Mouse (Mus musculus) adrenal gland, adult 8-10 months (tissue): ENCODE measurements at regions not wholly inside any gene's neighbourhood (a gene's known extent, or its start where the extent isn't known, plus 50 kb on each side); places are given as distances from the start of the nearest gene placed in this dataset.

Experiments
- DNase-seq: peaks from one replicate; pipeline ENCODE4 v3.0.0; 2022

DNA sequence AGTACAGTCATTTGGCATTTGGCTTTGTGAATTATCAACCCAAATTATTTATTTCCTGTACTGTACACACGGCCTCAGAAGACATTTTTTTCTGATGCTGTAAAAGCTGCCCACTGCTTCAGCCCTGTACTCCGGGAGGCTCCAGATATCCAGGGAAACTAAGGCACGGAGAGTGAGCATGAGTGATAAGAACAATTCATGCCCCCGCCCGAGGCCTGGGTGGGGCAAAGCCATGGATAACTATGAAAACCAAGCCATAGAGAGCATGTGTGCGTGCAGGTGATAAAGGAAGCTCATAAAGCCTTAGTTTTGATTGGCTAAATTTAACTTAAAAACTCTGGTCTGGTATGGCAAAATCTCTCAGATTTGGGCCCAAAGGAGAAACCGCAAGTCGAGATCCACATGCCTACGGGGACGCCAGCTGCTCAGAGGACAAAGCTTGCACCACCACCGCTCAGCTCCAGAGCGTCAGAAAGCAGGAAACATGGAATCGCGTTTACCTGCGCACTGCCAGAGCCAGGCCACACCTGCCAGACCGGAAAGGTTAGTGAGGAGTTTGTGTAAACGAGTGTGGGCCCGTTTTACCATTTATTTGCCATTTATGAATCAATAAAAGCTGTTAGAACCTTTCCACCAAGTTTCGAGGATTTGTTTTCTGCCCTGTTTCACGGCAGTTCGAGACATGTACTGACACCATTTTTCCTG is 390.9 kb downstream of the Rnd3 start:
- DNase-seq, result no peak

DNA sequence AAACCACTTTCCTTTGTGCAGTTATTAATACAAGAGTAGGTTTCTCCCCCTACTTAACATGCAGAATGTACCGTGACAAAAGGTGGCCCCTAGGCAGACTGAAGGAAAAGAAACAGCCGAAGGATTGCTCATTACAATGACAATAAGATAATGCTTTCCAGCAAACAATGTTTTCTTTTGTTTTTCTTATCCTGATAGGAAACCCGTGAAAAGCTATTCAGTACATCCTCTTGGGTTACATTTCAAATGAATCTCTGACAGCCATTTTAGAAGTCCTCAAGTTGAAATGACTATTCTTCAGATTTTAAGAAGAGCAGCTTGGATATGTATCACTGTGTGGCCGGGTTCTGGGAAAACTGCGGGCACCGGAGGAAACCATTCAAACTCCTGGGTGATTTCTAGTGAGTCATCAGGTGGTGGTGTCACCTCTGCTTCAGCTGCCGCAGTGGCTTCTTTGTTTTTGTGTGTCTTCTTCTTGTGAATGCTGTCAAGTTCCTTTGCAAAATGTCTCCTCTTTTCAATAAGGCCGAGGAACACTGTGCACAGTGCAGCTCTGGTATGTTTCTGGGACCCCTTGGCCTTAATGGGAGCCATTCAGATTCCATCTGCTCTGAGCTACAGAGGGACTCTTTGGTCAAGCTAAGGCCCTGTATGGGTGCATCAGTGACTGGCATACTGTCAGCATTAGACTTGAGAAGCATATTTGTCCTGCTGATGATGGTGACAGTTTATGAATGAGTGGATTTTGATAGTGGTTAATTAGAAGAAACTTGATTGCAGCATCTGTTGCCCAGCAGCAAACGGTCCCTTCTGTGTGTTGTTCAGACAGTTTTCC is 393.1 kb downstream of the Rnd3 start:
- DNase-seq, result no peak

DNA sequence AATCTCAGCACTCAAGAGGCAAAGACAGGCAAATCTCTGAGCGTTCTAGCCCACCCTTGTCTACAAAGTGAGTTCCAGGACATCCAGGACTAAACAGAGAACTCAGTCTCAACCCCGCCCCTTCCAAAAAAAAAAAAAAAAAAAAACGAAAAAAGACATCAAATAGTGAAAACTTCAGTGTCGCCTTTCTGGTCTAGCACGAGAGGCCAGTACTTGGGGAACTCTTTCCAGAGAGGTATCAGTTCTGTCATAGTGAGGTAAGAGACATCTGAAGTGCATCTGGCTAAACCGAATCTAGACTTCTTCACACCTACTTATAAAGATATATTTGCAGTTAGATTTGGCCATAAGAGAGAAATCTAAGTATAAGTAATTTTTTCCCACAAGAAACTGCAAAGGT is 393.8 kb downstream of the Rnd3 start:
- no peak for DNase-seq

DNA sequence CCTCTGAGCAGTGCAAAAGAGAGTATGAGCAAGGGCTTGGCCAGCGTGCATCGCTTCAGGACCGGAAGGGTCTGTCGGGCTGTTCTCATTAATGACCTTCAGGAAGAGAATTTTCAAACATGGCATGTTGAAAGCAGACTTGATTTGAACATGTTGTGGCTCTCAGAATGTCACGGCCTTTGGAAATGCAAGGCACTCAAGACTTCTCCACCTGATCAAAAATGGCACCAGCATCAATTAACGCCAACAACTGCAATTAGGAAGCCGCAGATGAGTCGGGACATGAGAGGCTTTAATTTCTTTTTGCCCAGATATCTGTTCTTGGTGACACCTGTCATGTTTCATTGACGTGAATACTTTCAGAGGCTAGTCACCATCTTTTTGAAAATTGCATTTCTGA is 396.5 kb downstream of the Rnd3 start:
- DNase-seq, result no peak

DNA sequence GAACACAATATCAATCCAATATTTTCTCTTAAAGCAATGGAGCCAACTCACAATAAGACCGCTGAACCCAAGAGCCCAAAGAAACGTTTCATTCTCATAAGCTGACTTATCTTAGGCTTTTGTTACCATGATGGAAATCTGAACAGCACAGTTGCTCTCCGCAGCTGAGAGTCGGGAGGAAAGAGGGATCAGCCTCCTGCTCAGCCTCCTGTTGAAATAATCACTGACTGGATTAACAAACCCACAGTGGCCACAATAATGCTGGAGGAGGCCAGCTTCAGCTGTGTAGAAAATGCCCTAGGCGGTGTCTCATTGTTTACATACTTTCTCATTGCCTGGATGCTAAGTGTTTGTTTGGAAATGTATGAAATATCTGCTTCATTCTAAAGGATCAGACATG is 398.1 kb downstream of the Rnd3 start:
- DNase-seq, result no peak

DNA sequence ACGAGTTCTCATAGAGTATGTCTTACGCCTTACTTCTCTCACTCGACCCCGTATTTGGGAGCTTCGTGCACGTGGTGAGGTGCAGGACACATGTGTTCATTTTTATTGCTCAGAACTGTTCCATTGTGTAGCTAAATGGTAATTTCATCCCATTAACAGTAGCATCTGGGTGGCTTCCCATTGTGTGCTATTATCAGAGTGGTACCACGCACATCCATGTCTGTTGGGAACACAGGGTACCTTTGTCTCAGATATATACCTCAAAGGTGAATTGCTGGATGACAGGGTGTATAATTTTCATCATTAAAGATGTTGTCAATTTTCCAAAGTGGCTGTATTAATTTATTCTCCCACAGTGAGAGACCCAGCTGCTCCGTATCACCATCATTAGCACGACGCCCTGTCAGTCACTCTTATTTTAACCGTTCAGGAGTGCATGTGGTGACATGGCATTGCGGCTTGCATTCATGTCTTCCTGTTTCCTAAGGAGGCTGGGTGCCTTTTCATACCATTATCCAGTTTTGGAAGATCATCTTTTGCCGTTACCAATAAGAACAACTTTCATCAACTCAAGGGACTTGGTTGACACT is 404.2 kb downstream of the Rnd3 start:
- DNase-seq, result no peak

DNA sequence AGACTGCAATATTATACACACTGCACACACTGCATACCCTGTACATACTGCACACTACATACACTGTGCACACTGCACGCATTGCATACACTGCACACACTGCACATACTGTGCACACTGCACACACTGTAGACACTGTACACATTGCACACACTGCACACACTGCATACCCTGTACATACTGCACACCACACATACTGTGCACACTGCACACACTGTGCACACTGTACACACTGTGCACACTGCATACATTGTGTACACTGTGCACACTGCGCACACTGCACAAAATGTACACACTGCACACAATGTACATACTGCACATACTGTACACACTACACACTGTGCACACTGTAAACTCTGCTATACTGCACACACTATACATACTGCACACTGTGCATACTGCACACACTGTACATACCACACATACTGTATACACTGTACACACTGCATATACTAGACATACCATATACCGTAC is 405.1 kb downstream of the Rnd3 start:
- no peak for DNase-seq

DNA sequence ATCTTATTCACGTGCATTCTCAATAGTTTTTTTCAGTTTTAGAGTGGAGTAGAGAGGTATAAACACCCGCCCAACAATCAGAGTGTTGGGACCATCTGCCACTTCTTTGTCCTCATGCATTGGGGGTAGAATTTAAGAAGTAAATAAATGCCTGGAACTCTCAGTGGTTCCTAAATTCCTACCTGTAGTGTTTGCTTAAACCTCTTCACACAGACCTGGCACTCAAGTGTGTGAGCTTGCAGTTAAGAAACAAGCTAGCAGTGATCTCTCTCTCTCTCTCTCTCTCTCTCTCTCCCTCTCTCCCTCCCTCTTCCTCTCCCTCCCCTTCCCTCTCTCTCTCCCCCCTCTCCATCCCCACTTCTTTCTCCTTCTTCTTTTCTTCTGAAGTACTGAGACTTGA is 406.5 kb downstream of the Rnd3 start:
- DNase-seq, result no peak

DNA sequence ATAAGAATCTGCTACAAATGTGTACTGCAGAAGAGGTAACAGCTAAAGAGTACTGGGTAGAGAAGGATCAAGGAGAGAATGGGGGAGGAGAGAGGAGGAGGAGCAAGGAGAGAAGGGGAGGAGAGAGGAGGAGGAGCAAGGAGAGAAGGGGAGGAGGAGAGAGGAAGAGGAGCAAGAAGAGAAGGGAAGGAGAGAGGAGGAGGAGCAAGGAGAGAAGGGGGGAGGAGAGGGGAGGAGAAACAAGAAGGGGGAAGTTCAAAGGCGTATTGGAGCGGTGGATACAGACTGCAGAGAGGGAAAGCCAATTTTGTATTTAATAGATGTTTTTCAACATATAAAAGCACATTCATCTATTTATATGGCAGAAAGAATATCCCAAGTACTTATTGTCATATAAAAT is 407.6 kb downstream of the Rnd3 start:
- DNase-seq, result no peak

DNA sequence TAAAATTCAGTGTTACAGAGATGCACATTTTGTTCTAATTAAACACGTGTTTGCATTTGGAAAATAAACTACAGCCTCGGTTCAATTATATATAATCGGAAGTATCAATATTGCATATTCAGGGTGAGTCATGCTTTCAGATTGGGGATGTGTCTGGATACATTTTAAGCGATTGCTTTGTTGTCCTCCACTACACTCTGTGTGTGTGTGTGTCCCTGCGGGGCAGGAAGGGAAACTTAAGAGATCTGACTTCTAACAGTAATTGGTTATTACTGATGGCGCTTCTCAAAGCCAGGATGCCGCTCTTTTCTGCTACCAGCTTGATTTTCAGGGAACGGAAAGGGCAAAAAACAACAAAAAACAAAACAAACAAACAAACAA is 409.3 kb downstream of the Rnd3 start:
- no peak for DNase-seq

DNA sequence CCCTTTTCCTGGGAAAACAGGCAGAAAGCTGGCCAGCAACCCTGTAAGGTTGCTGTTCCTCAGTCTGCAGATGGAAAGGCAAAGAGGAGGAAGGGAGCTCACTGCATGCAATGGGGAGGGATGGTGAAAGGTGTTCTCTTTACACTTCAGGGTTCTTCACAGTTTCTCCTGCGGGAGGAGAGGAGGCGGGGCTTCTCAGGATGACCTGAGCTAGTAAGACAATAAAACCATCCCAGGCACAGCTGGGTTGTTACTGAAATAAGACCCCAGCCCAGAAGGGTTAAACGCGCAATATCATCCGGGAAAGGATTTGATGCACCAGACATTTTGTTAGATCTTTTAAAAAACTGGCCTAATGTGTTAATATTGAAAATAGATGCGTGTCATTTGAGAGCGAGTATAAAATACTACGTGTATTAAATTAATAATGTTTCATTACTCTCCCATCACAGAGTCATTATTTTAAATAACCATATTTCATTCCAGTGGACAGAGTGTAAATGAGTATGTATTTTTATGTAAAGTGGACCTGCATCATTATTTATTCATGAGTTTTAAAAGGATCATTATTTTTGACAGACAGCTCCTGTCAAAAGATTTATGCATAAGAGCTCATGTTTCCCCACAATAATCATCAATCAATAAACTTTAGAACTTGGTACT is 409.8 kb downstream of the Rnd3 start:
- no peak for DNase-seq

DNA sequence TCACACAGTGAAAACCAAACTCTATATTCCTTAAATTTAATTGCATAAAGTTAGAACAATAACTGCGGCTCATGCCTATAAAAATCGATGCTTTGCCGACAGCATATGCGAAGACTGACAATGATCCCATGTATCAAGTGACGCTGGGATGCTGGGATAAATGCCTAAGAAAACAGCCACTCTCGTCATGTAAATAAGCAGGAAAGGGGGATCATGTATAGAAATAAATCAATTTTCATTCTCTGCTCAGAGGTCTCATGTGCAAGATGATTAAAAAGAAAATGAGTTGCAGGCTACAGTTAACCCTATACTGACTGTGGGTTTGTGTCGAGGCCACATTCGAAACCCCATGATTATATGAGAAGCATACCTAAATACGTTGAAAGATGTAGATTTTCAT is 411.2 kb downstream of the Rnd3 start:
- no peak for DNase-seq

DNA sequence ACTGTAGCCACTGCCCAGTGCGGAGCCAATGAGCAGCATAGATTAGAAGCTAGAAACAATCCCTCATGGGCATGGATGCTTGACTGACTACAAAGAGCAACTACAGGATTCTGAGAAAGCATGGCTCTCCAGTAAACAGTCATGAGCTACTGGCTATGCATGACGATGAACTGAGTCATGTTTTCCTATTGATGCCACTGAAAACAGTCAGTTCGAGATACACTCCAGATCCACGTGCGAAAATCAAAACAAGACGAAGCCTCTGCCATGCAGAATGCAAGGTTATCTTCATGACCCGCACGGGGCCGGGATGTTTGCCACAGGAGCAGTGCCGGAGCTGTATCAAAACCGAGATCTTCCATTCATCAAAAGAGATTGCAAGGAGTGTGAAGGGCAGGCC is 413.9 kb downstream of the Rnd3 start:
- no peak for DNase-seq

DNA sequence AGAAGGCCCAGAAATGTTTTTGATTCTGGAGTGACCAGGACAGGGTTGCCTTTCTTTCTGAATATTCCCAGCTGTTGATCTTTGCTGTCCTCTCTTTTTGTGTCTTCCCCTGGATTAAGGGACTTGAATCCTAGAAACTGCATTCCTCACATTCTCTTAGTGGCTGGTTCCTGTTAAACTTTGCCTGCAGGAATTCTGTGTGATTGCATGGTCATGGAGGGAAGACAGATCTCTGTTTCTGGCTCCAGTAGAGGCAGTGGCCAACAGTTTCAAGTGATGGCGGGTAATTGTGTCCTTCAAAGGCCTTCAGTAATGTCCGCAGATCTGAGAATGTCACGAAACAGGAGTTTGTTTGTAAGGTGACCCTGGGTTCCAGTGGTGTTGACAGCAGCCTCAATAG is 410.1 kb upstream of the Mmadhc start:
- no peak for DNase-seq

DNA sequence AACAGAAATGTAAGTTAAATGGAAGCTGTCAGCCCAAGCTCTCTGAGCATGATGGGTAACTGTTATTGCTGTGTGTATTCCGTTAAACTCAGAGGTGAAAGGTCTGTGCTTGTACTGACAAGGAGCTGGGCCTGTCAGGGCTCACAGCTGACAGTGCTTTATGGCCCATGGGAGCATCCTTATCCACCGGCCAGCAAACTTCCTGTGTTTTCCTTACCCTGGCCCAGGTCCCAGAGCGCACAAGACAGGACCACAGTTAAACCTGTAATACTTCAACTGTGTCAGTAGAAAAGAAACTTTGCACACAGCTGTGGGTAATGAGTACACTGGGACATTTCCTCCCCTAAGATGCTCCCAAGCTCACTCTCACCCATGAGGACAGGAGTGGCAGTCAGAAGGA is 407.7 kb upstream of the Mmadhc start:
- peak; percentile 32 for DNase-seq

DNA sequence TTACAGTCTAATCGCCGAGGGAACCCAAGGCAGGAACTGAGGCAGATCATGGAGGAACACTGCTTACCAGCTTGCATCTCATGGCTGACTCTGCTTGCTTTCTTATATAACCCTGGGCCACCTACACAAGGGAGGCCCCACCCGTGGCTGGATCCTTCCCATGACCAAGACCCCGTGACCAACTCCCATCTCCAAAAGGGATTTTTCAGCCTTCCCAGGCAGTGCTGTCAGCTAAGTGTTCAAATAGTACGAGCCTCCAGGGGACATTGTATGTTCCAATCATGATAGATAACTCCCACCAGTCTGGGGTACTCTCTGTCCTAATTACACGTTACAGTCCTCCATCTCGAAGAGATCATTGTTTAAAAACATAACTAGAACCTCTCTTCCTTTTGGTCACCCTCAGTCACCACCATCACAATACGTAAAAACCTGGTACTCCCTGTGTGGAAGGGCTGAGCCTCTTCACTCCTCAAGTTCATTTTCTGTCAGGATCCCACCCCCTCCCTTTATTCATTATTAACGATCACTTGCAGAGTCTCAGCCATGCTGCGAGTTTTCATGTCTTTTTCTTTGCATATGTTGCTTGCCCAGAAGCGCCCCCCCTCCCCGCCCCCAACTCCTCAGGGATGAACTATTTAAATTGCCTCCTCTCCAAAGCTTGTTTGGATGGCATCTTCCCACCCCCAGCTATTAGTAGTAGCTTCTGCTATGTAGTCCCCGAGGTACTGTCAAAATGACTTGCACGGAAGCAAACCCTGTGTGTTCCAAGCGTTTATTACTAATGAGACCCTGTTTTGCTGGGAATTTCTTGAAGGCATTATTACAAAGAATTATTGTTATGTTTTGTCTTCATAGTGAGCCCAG is 406.2 kb upstream of the Mmadhc start:
- no peak for DNase-seq

DNA sequence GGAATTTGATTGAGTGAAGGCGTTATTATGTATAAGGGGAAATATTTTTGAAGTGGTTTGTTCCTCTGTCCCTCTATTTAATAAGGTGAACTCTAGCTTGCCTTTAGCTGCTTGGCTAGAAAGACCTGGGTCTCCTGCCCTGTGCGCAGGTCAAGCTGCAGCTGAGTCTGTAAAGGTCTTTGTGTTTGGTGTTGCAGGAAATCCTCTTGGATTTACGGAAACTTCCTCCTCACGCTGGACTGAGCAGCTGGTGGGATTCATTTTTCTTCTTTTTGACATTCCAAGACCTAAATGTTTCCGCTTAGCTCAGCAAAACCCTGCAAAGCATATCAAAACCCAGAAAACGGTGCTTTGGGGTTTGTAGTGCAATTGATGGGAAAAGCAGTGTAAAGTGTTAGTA is 402.2 kb upstream of the Mmadhc start:
- DNase-seq, result no peak

DNA sequence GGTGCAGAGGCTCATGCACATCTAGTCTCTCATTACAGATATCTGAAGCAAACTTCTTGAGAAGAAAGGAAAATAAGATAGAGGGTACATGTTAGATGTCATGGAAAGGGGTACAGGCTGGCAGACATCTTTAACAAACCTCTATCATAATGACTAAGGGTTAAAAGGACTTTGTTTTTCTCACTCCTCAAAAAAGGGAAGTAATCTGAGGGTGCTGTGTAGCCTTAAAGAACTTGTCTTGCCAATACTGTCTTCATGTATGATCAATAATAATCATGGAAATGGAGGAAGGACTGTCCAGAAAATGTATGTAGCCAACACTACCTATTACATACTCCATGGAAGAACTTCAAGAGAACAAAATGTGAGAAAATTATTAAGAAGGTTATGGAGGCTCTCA is 400.0 kb upstream of the Mmadhc start:
- no peak for DNase-seq

DNA sequence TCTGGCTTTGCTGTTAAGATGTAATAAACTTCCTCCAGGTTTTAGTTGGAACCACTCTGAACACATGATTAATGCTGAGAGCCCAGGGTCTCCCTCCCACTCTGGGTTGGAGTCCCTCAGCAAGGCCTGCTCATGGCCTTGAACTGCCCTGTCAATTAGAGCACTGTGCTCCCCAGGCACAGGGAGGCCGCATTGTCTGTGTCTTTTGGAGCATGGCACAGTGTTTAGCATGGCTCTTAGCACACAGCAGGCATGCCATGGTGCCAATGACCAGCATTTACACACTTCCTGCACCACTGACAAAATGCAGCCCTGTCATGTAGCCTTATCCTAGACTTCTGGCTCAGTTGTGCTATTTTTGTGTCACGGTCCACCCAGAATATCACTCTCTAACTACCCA is 398.2 kb upstream of the Mmadhc start:
- DNase-seq, result peak; percentile 50

DNA sequence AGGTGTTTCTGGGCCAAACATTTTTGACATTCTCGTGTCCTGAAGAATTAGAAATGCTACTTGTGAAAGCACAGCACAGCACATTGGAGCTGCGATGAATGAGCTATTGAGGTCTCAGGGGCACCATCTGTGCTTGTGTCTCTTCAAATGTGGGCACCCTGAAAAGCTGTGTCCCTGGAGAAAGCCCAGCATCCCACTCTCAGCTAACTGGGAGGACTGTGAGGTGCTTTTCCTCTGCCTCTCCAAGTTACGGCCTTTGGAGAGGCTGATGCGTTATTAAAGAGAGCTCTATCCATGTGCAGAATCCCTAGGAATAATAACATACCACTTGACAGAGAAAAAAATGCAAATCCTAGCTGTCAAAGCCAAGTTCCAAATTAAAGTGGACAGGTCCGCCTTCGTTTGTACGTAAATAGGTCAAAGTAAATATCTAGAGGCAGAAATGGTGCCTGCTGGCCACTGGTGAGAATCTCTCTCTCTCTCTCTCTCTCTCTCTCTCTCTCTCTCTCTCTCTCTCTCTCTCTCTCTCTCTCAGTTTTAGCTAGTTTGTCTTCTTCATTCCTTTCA is 397.3 kb upstream of the Mmadhc start:
- DNase-seq, result no peak

DNA sequence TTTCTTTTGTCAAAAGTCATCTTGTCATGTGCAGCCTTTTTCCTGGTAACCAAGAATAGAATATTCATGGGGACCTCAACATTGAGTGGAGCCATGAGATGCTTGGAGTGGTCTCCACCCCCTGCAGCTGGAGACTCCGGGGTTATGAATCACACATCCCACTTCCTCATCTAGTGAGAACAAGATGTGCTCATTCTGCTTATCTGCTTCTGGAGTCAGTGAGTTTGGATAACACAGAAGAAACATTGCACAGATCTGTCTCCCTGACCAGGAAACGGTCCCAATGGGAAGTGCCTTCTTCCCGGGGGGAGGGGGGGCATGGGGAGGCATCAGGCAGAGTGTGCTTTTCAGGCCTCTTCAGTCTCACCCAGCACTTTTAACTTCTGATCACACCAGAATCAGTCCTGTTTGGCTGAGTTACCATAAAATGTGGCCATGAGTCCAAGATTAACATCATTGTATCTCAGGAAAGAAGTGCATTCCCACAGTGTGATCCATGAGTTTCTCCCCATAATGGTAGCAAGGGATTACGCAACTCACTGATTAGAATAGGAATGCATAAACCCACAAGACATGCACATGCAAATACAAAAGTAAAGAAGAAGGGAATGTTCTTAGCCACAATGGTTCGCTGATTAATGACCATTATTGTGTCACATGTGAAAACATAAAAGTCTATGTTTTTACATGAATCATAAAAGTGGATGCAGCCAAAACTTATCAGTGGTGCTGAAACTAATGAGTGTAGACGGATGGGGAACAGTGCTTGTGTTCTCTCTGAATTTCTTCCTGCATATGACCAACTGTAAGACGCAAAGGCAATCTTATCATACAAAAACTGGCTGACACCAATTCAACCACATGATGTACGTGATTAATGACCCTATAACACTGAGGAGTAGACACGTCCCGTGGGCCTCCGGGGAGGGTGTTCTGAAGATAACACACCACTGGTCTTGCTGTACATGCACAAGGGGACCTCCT is 393.8 kb upstream of the Mmadhc start:
- no peak for DNase-seq
